Mouse (Mus musculus) embryonic facial prominence, embryonic 12.5 days (tissue): Measurements from ENCODE around the gene Lrrc63. TPM values are rescaled to one million over a fixed set of nuclear protein-coding genes. Genes with fewer than 3 reads are reported as not detected.
"Not testable (repeated sequence)": the region's sequence is repeated elsewhere in the genome, so short reads cannot be mapped to it uniquely, and the experiment has no call there.

Experiments
- ATAC-seq: fragments of 200-750 bp; cut with Nextera tagmentation; 2 replicates; pipeline ENCODE4 v1.8.0; 2017; ENCODE audit not compliant: insufficient number of reproducible peaks, insufficient read depth, low FRiP score, low TSS enrichment
- H3K27ac ChIP-seq: fragments of 300-500 bp; sonication (generic); 2 replicates; pipeline ENCODE4 v1.5.1; 2016; ENCODE audit warnings: mild to moderate bottlenecking
- H3K27me3 ChIP-seq: fragments of 300-500 bp; sonication (generic); 2 replicates; pipeline ENCODE4 v1.6.1; 2016; ENCODE audit warnings: mild to moderate bottlenecking, moderate library complexity
- H3K36me3 ChIP-seq: fragments of 300-500 bp; sonication (generic); 2 replicates; pipeline ENCODE4 v1.6.1; 2016; ENCODE audit warnings: mild to moderate bottlenecking
- H3K4me1 ChIP-seq: fragments of 300-500 bp; sonication (generic); 2 replicates; pipeline ENCODE4 v1.6.1; 2016
- H3K4me2 ChIP-seq: fragments of 300-500 bp; sonication (generic); replicated peaks from 2 replicates; pipeline ENCODE4 v1.6.1; 2016; ENCODE audit warnings: mild to moderate bottlenecking, moderate library complexity
- H3K4me3 ChIP-seq: fragments of 300-500 bp; sonication (generic); 2 replicates; pipeline ENCODE4 v1.5.1; 2016; ENCODE audit warnings: mild to moderate bottlenecking
- H3K9ac ChIP-seq: fragments of 300-500 bp; sonication (generic); 2 replicates; pipeline ENCODE4 v1.6.1; 2016; ENCODE audit warnings: mild to moderate bottlenecking, moderate library complexity
- H3K9me3 ChIP-seq: fragments of 300-500 bp; sonication (generic); 2 replicates; pipeline ENCODE4 v1.6.1; 2016; ENCODE audit warnings: mild to moderate bottlenecking, moderate library complexity
- WGBS: fragments of 180-500 bp; shearing (Covaris S2); methylation state at CpG from one replicate; pipeline ENCODE4 v1.1.7; 2016; 5-methylcytosine and 5-hydroxymethylcytosine counted together
- polyA plus RNA-seq: library from polyadenylated mRNA; unstranded; fragments of >200 nt; fragmentation: Nextera tagmentation; extraction: Ambion mirVana; gene quantifications from 2 replicates; pipeline ENCODE4 v1.2.1, GENCODE M21; 2016

The Lrrc63 gene
- polyA plus RNA-seq, 1 experiment from 2014 or later, result not detected

DNA sequence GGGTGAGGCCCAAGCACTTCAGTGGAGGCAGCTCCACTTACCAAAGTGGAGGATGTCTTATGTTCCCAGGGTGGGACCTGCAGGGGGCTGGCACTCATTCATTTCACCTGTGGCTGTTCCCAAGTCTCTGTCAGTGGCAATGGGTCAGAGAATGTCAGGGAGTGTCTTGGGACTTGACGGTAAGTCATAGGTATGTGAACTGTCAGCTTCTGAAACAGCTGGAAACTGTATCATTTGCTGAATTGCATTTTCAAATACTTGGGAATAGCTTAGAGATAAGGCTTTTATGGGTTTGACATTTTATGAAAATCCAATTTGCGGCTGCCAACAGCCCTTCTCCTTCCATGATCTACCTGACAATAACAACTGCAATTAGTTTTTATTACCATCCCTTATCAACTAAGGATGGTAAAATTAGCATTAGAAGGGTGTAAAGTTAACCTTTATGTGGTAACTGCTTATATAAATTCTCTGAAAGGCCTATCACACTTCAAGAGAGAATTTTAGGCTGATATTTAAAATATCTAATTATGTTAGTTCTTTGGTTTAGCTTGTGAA lies 35.0 kb upstream of the Lrrc63 start:
- ATAC-seq, result no peak
- H3K9ac ChIP-seq, result no peak overlapping the region
- WGBS, result 89% methylated on average over 2 of the region's 2 CpGs

DNA sequence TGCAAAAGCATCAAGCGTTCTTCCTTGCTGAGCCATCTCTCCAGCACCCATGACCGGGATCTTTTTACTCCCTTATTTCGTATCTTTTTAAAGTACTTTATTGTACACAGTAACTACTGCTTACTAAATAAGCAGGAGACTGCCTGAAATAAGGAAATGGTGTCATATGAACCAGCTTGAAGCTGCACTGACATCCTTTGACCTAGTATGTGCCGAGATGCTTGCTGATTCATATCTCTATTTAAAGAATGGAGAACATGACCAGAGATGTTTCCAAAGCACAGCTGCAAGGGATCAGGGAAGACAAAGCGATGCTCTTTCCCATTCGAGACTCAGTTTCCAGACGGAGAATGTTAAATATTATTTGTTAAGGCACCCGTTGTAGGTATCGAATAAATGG lies 33.7 kb upstream of the Lrrc63 start:
- WGBS, result 93% methylated on average over 9 of the region's 9 CpGs
- ATAC-seq, result no peak
- Histone ChIP-seq H3K9ac (no peak overlapping the region), H3K27ac (no peak overlapping the region), H3K36me3 (no peaks in the 10 kb centered on the region), H3K4me3 (no peak overlapping the region), H3K4me1 (no peaks in the 10 kb centered on the region), H3K27me3 (no peaks in the 10 kb centered on the region), H3K9me3 (no peaks in the 10 kb centered on the region), H3K4me2 (no peak overlapping the region)

More for the DNA sequence above, 35.0 kb upstream of the Lrrc63 start:
- no peaks in the 10 kb centered on the region for H3K4me1 ChIP-seq
- H3K4me2 ChIP-seq, result no peak overlapping the region
- H3K4me3 ChIP-seq, result no peak overlapping the region
- no peaks in the 10 kb centered on the region for H3K36me3 ChIP-seq
- H3K9me3 ChIP-seq, result no peaks in the 10 kb centered on the region
- no peaks in the 10 kb centered on the region for H3K27me3 ChIP-seq
- no peak overlapping the region for H3K27ac ChIP-seq

DNA sequence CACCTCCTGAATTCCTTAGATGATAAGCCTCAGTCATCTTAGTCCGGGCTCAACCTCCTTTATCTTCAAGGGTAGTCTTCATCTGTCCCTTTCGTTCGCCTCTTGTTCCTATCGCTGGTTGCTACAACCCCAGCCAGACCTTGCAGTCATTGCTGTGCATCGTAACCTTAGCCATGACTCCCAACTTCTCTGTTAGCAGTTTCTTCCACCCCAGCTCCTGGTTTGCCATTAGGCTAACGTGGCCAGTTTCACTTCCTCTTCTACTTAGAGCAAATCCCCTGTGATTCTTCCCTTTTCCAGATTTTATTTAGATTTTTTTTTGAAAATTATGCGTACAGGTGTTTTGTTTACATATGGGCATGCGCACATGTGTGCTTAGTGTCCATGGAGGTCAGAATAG lies 33.2 kb upstream of the Lrrc63 start:
- Histone ChIP-seq H3K9me3 (no peaks in the 10 kb centered on the region), H3K27me3 (no peaks in the 10 kb centered on the region), H3K4me3 (no peak overlapping the region), H3K36me3 (no peaks in the 10 kb centered on the region), H3K9ac (no peak overlapping the region), H3K4me1 (no peaks in the 10 kb centered on the region), H3K4me2 (no peak overlapping the region), H3K27ac (no peak overlapping the region)
- no peak for ATAC-seq
- WGBS, result 92% methylated on average over 8 of the region's 8 CpGs

DNA sequence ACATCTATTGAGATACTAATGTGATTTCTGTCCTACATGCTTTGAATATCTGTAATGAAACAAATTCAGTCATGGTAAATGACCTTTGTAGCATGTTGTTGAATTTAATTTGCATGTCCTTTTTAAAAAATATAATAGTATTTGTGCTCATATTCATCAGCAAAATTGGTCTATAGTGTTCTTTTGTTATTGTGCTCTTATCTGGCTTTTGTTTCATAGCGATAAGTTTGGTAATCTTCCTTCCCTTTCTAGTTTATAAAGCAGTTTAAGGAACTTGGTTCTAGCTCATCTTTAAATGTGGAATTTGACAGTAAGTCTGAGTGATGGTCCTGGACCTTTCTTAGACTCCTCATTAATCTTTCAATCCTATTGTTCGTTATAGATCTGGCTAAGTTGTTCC lies 28.7 kb upstream of the Lrrc63 start:
- 90% methylated on average over 2 of the region's 2 CpGs for WGBS

DNA sequence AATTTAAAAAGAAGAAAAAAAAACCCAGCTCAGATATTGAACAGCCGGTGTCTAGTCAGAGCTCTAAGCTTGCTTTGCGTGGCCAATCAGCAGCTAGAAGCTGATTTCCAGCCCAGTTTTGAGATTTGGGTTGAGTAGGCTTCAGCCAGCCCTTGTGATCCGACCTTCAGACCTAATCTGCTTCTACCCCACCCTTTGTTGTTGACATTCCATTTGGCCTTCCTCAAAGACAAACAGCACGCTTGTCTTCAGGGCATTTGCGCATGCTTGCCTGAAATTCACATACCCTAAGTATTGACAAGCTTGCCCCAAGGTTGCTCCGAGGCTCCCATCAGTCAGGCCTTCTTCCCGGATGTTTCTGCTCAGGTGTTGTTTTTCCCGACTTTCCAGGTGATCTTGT lies 23.8 kb upstream of the Lrrc63 start:
- Histone ChIP-seq H3K9me3 (no peaks in the 10 kb centered on the region), H3K4me1 (no peaks in the 10 kb centered on the region), H3K4me3 (no peak overlapping the region), H3K27ac (no peak overlapping the region), H3K36me3 (no peaks in the 10 kb centered on the region), H3K4me2 (no peak overlapping the region), H3K9ac (no peak overlapping the region), H3K27me3 (no peaks in the 10 kb centered on the region)
- ATAC-seq, result no peak
- 83% methylated on average over 8 of the region's 8 CpGs for WGBS

More for the DNA sequence above, 28.7 kb upstream of the Lrrc63 start:
- no peak overlapping the region for H3K4me2 ChIP-seq
- H3K27me3 ChIP-seq, result no peaks in the 10 kb centered on the region
- no peaks in the 10 kb centered on the region for H3K9me3 ChIP-seq
- H3K4me1 ChIP-seq, result no peaks in the 10 kb centered on the region
- H3K9ac ChIP-seq, result no peak overlapping the region
- ATAC-seq, result no peak
- H3K36me3 ChIP-seq, result no peaks in the 10 kb centered on the region
- no peak overlapping the region for H3K4me3 ChIP-seq
- H3K27ac ChIP-seq, result no peak overlapping the region

DNA sequence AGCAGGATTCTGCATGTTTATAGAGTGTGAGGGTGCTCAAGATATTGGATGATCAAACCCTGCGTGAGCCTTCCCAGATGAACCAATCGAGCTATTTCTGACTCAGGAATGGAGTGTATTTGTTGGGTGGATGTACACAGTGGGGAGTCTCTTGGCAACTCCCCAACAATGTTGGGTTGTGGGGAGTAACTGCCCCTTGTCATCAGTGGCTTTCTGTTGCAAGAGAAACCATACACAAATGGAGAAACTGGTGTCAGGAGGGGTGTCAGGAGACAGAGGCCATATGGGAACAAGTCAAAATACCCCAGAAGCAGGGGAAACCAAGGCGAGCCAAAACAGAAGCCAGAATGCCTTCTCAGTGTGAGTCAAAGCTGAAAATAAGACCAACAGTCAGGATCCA lies 20.5 kb upstream of the Lrrc63 start:
- no peak for ATAC-seq
- Histone ChIP-seq H3K9me3 (no peaks in the 10 kb centered on the region), H3K4me3 (no peak overlapping the region), H3K4me1 (no peaks in the 10 kb centered on the region), H3K27me3 (no peaks in the 10 kb centered on the region), H3K36me3 (no peaks in the 10 kb centered on the region), H3K9ac (no peak overlapping the region), H3K4me2 (no peak overlapping the region), H3K27ac (no peak overlapping the region)
- 85% methylated on average over 3 of the region's 3 CpGs for WGBS

DNA sequence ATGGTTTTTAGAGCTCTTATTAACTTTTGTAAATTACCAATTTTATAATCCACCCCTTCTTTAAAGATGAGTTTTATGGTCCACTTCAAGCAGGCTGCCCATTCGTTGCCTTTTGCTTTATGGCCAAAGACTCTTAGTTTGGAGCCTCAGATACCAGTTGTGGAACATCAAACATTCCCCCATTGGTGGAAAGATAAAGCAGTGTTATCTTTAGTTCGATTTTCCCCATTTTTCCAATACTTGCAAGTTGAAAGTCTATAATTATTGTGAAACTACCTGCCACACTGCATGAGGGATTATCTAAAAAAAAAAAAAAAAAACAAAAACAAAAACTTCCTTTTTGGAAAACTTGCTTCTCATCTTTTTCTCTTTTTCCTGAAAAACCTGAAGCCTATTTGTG lies 20.0 kb upstream of the Lrrc63 start:
- no peaks in the 10 kb centered on the region for H3K36me3 ChIP-seq
- H3K4me2 ChIP-seq, result no peak overlapping the region
- WGBS, result 84% methylated on average over 2 of the region's 2 CpGs
- H3K27ac ChIP-seq, result no peak overlapping the region
- H3K4me1 ChIP-seq, result no peaks in the 10 kb centered on the region
- H3K4me3 ChIP-seq, result no peak overlapping the region
- ATAC-seq, result no peak
- H3K9ac ChIP-seq, result no peak overlapping the region
- no peaks in the 10 kb centered on the region for H3K27me3 ChIP-seq
- H3K9me3 ChIP-seq, result no peaks in the 10 kb centered on the region

DNA sequence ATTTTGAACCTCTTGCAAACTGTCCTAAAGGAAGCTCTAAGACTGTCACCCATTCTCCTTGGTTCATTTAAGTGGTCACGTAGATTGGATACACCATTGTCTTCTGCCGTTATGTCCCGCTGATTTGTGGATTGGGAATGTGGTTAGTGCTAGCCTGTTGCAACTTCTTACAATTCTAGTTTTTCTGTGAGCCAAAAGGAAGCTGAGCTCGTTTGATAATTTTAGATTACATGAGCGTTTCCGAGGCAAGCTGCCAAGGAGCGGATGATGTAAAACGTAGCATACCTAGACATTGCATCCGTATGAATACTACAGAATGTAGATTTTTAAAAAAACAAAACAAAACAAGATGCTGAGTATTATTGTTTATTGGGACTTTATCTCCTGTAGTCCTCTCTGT lies 17.5 kb upstream of the Lrrc63 start:
- no peak overlapping the region for H3K4me2 ChIP-seq
- no peak overlapping the region for H3K27ac ChIP-seq
- H3K9me3 ChIP-seq, result no peaks in the 10 kb centered on the region
- no peak for ATAC-seq
- no peaks in the 10 kb centered on the region for H3K27me3 ChIP-seq
- H3K4me1 ChIP-seq, result no peaks in the 10 kb centered on the region
- H3K36me3 ChIP-seq, result no peaks in the 10 kb centered on the region
- 84% methylated on average over 9 of the region's 9 CpGs for WGBS
- H3K9ac ChIP-seq, result no peak overlapping the region
- no peak overlapping the region for H3K4me3 ChIP-seq

DNA sequence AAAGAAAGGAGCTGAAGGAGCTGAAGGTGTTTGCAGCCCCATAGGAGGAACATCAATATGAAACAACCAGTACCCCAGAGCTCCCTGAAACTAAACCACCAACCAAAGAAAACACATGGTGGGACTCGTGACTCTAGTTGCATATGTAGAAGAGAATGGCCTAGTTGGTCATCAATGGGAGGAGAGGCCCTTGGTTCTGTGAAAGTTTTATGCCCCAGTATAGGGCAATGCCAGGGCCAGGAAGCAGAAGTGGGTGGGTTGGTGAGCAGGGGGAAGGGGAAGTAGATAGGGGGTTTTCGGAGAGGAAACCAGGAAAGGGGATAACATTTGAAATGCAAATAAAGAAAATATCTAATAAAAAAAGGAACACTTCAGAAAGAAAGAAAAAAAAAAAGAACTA lies 17.0 kb upstream of the Lrrc63 start:
- ATAC-seq, H3K4me2 ChIP-seq, H3K27ac ChIP-seq, H3K9me3 ChIP-seq, H3K27me3 ChIP-seq, H3K4me1 ChIP-seq, H3K9ac ChIP-seq, H3K4me3 ChIP-seq, H3K36me3 ChIP-seq: not testable (repeated sequence)
- WGBS, result 71% methylated on average over 2 of the region's 2 CpGs

DNA sequence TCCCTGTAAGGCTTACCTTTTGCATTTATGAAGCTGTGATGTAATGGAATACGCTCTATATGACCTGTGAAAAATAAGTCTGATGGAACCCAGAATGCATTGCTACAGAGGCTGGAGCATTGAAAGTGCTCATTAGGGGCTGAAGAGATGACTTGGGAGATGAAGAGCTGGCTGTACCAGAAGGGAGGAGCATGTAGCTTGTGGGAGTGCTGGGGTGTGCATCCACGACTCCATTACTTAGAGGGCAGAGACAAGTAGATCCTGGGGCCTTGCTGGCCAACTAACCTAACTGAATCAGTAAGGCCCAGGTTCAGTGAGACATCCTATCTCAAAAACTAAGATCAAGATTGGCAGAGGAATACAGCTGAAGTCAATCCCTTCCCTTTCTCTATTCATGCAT lies 8.5 kb upstream of the Lrrc63 start:
- ATAC-seq, result no peak
- Histone ChIP-seq H3K9me3 (no peaks in the 10 kb centered on the region), H3K9ac (no peak overlapping the region), H3K4me3 (no peak overlapping the region), H3K27me3 (no peaks in the 10 kb centered on the region), H3K36me3 (no peaks in the 10 kb centered on the region), H3K27ac (no peak overlapping the region), H3K4me2 (no peak overlapping the region), H3K4me1 (no peaks in the 10 kb centered on the region)
- WGBS, result 85% methylated on average over 2 of the region's 2 CpGs

DNA sequence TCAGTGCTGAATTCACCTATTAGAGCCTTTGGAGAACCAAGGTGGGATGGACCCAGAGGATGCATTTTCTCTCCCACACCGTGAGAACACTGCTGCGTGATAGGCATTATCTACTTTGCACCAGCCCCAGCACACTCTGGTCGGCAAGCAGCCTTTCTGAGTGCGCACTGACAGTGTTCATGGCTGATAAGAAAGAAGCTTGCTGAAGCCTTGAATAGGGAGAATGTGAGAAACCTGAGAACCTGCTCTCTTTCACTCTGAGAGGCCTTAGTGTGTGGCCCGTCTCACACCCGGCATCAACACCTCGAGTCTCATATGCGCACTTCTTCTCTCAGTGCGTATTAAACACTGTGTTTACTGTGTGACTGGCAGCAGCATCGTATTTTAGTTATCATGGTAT lies 7.8 kb upstream of the Lrrc63 start:
- Histone ChIP-seq H3K27me3 (no peaks in the 10 kb centered on the region), H3K4me3 (no peak overlapping the region), H3K4me2 (no peak overlapping the region), H3K36me3 (no peaks in the 10 kb centered on the region), H3K9ac (no peak overlapping the region), H3K9me3 (no peaks in the 10 kb centered on the region), H3K27ac (no peak overlapping the region), H3K4me1 (no peaks in the 10 kb centered on the region)
- ATAC-seq, result no peak
- WGBS, result 82% methylated on average over 10 of the region's 10 CpGs

DNA sequence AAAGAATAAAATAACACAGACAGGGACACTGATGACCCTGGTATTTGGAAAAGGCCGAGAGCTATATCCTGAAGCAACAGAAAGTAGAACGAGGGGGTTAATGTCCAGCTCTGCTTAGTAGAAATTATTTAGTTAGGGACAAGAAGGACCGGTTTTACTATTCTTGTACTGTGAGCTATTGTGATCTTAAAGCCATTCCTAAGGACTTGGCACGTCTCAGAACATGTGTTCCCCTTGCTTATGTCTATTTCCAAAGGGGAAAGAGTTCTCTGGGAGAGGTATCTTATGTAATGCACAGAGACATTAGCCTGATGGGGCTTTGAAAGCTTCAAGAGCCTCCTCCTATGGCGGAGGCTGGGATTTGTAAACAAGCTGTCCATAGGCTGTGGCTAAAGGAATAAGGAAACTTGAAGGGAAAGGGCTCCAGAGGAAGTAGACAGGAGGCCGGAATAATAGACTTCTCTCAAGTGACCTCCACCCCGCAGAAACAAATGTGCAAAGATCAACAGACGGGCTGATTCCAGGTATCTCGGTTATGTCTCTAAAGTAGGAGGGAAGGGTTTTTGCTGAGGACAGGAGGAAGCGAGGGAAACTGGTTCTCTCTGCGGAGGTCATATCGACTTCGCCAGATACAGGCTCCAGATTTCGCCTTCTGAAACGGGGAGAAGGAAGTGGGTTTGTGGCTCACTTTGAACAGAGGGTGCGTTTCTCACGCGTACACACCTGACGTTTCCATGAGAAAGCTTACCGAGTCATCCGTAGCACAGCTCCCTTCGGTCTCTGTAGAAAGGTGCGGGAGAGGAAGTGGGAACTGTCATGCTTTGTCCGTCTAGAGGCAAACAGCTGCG lies 5.7 kb upstream of the Lrrc63 start:
- WGBS, result 72% methylated on average over 25 of the region's 25 CpGs
- Histone ChIP-seq H3K27ac (no peak overlapping the region), H3K9ac (no peak overlapping the region), H3K9me3 (no peaks in the 10 kb centered on the region), H3K4me2 (no peak overlapping the region), H3K27me3 (no peaks in the 10 kb centered on the region), H3K4me1 (no peaks in the 10 kb centered on the region), H3K36me3 (no peaks in the 10 kb centered on the region), H3K4me3 (no peak overlapping the region)
- ATAC-seq, result no peak
